Mouse (Mus musculus): Measurements from ENCODE around the gene Jsrp1. TPM values are rescaled to one million over a fixed set of nuclear protein-coding genes. Genes with fewer than 3 reads are reported as not detected.
A peak's percentile ranks its signal among the peaks of the same experiment; 100 is the strongest.

The Jsrp1 gene
- polyA plus RNA-seq, 1 experiment from 2014 or later, result not detected

- 5% methylated on average over 43 of the region's 51 CpGs for WGBS
- H3K27ac ChIP-seq, result no peak within 1 kb of the TSS
- peaks cover 41% of the 10 kb centered on the region for H3K27me3 ChIP-seq
- ATAC-seq, result peak; percentile 59
- no peaks in the 10 kb centered on the region for H3K36me3 ChIP-seq (ENCODE audit: poor library complexity, severe bottlenecking)
- peak within 1 kb of the TSS; percentile 86 for H3K4me2 ChIP-seq
- H3K4me3 ChIP-seq, result peak within 1 kb of the TSS; percentile 47
- peaks cover 15% of the 10 kb centered on the region for H3K4me1 ChIP-seq
- H3K9me3 ChIP-seq (replicated peaks), result no peaks in the 10 kb centered on the region
- H3K9ac ChIP-seq, result peak within 1 kb of the TSS; percentile 72
Measured at GRCm38 (mm10) chr10:80843931-80844547, 30.7 kb upstream of the Jsrp1 start, which contains the start of gene Lingo3. Gene Lingo3, minus strand, starts transcription at chr10:80844039.

GRCm38 (mm10) chr10:80843087-80843930 lies 30.0 kb upstream of the Jsrp1 start:
- H3K4me2 ChIP-seq, result peak overlapping the region; percentile 86
- H3K9ac ChIP-seq, result peak overlapping the region; percentile 72
- no peaks in the 10 kb centered on the region for H3K9me3 ChIP-seq (replicated peaks)
- 8% methylated on average over 31 of the region's 32 CpGs for WGBS
- H3K27me3 ChIP-seq, result peaks cover 41% of the 10 kb centered on the region
- ATAC-seq, result 0 out of 2 replicates have a peak, but pooled peaks have one; percentile 24
- no peak overlapping the region for H3K27ac ChIP-seq
- peak overlapping the region; percentile 47 for H3K4me3 ChIP-seq
- H3K4me1 ChIP-seq, result peaks cover 15% of the 10 kb centered on the region
- H3K36me3 ChIP-seq (ENCODE audit: poor library complexity, severe bottlenecking), result no peaks in the 10 kb centered on the region

GRCm38 (mm10) chr10:80842334-80842733 lies 29.0 kb upstream of the Jsrp1 start:
- Histone ChIP-seq H3K4me1 (peaks cover 15% of the 10 kb centered on the region), H3K27me3 (peaks cover 41% of the 10 kb centered on the region), H3K27ac (no peak overlapping the region), H3K9ac (no peak overlapping the region), H3K36me3 (ENCODE audit: poor library complexity, severe bottlenecking) (no peaks in the 10 kb centered on the region), H3K4me2 (no peak overlapping the region), H3K9me3 (replicated peaks) (no peaks in the 10 kb centered on the region), H3K4me3 (no peak overlapping the region)
- no peak for ATAC-seq
- WGBS, result 82% methylated on average over 15 of the region's 15 CpGs

GRCm38 (mm10) chr10:80841685-80842084 lies 28.4 kb upstream of the Jsrp1 start:
- Histone ChIP-seq H3K27ac (no peak overlapping the region), H3K4me3 (no peak overlapping the region), H3K4me1 (peaks cover 15% of the 10 kb centered on the region), H3K9me3 (replicated peaks) (no peaks in the 10 kb centered on the region), H3K4me2 (no peak overlapping the region), H3K27me3 (peaks cover 41% of the 10 kb centered on the region), H3K36me3 (ENCODE audit: poor library complexity, severe bottlenecking) (no peaks in the 10 kb centered on the region), H3K9ac (no peak overlapping the region)
- ATAC-seq, result no peak
- WGBS, result 73% methylated on average over 2 of the region's 2 CpGs

- Histone ChIP-seq H3K4me2 (no peak overlapping the region), H3K27me3 (peaks cover 44% of the 10 kb centered on the region), H3K9ac (no peak overlapping the region), H3K36me3 (ENCODE audit: poor library complexity, severe bottlenecking) (0 out of 2 replicates have a peak, but pooled peaks cover under 1% of the 10 kb centered on the region), H3K4me1 (peaks cover 21% of the 10 kb centered on the region), H3K27ac (no peak overlapping the region), H3K9me3 (replicated peaks) (no peaks in the 10 kb centered on the region), H3K4me3 (no peak overlapping the region)
- 68% methylated on average over 6 of the region's 6 CpGs for WGBS
- no peak for ATAC-seq
Measured at GRCm38 (mm10) chr10:80839848-80840247, 26.6 kb upstream of the Jsrp1 start.

- Histone ChIP-seq H3K27ac (no peak overlapping the region), H3K27me3 (peaks cover 44% of the 10 kb centered on the region), H3K9ac (no peak overlapping the region), H3K9me3 (replicated peaks) (no peaks in the 10 kb centered on the region), H3K4me3 (no peak overlapping the region), H3K4me1 (peaks cover 11% of the 10 kb centered on the region), H3K4me2 (no peak overlapping the region), H3K36me3 (ENCODE audit: poor library complexity, severe bottlenecking) (0 out of 2 replicates have a peak, but pooled peaks cover 3% of the 10 kb centered on the region)
- ATAC-seq, result no peak
- 73% methylated on average over 2 of the region's 2 CpGs for WGBS
Measured at GRCm38 (mm10) chr10:80838346-80838912, 25.1 kb upstream of the Jsrp1 start.

- Histone ChIP-seq H3K4me2 (no peak overlapping the region), H3K9ac (no peak overlapping the region), H3K9me3 (replicated peaks) (no peaks in the 10 kb centered on the region), H3K27me3 (peaks cover 38% of the 10 kb centered on the region), H3K4me3 (no peak overlapping the region), H3K27ac (no peak overlapping the region), H3K4me1 (0 out of 2 replicates have a peak, but pooled peaks cover 7% of the 10 kb centered on the region), H3K36me3 (ENCODE audit: poor library complexity, severe bottlenecking) (0 out of 2 replicates have a peak, but pooled peaks cover 3% of the 10 kb centered on the region)
- WGBS, result 10% methylated on average over 2 of the region's 2 CpGs
- ATAC-seq, result no peak
Measured at GRCm38 (mm10) chr10:80837827-80838226, 24.5 kb upstream of the Jsrp1 start.

- Histone ChIP-seq H3K4me2 (no peak overlapping the region), H3K27ac (no peak overlapping the region), H3K4me3 (no peak overlapping the region), H3K36me3 (ENCODE audit: poor library complexity, severe bottlenecking) (0 out of 2 replicates have a peak, but pooled peaks cover 3% of the 10 kb centered on the region), H3K27me3 (peaks cover 30% of the 10 kb centered on the region), H3K4me1 (0 out of 2 replicates have a peak, but pooled peaks cover 7% of the 10 kb centered on the region), H3K9me3 (replicated peaks) (no peaks in the 10 kb centered on the region), H3K9ac (no peak overlapping the region)
- ATAC-seq, result peak; percentile 7; the same call in 1 of the 2 replicates
- WGBS, result 46% methylated on average over 7 of the region's 7 CpGs
Measured at GRCm38 (mm10) chr10:80836949-80837379, 23.7 kb upstream of the Jsrp1 start.

DNA sequence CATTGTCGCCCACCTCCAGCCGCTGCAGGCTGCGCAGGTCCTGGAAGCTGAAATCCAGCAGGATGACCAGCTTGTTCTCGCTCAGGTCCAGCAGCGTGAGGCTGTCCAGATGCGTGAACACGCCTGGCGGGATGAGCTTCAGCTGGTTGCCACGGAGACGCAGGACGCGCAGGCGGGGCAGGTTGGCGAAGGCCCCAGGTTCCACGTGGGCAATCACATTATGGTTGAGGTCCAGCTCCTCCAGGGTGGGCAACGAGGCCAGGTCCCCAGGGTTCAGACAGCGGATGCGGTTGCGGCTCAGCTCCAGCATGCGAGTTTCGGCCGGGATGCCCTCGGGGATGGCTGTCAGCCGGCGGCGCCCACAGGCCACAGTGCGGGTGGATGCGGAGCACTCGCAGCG lies 22.3 kb upstream of the Jsrp1 start:
- Histone ChIP-seq H3K4me2 (no peak overlapping the region), H3K4me1 (peaks cover 15% of the 10 kb centered on the region), H3K27ac (no peak overlapping the region), H3K9ac (no peak overlapping the region; the same call in 1 of the 2 replicates), H3K36me3 (ENCODE audit: poor library complexity, severe bottlenecking) (peaks cover 10% of the 10 kb centered on the region), H3K4me3 (no peak overlapping the region), H3K27me3 (peaks cover 29% of the 10 kb centered on the region), H3K9me3 (replicated peaks) (no peaks in the 10 kb centered on the region)
- ATAC-seq, result no peak
- WGBS, result 61% methylated on average over 30 of the region's 30 CpGs

GRCm38 (mm10) chr10:80832818-80833217 lies 19.5 kb upstream of the Jsrp1 start:
- H3K4me1 ChIP-seq, result peaks cover 40% of the 10 kb centered on the region
- no peak overlapping the region for H3K4me2 ChIP-seq
- WGBS, result 51% methylated on average over 7 of the region's 7 CpGs
- no peak for ATAC-seq
- no peak overlapping the region for H3K27ac ChIP-seq
- peaks cover 35% of the 10 kb centered on the region for H3K36me3 ChIP-seq (ENCODE audit: poor library complexity, severe bottlenecking)
- peaks cover 29% of the 10 kb centered on the region for H3K27me3 ChIP-seq
- no peak overlapping the region for H3K4me3 ChIP-seq
- H3K9me3 ChIP-seq (replicated peaks), result no peaks in the 10 kb centered on the region
- no peak overlapping the region for H3K9ac ChIP-seq

- Histone ChIP-seq H3K4me2 (no peak overlapping the region), H3K36me3 (ENCODE audit: poor library complexity, severe bottlenecking) (peaks cover 35% of the 10 kb centered on the region), H3K4me3 (peak overlapping the region; percentile 10; the same call in 1 of the 2 replicates), H3K27ac (no peak overlapping the region), H3K9ac (no peak overlapping the region), H3K4me1 (peaks cover 45% of the 10 kb centered on the region), H3K27me3 (peaks cover 28% of the 10 kb centered on the region), H3K9me3 (replicated peaks) (no peaks in the 10 kb centered on the region)
- WGBS, result 3% methylated on average over 9 of the region's 9 CpGs
- no peak for ATAC-seq
Measured at GRCm38 (mm10) chr10:80831136-80831535, 17.8 kb upstream of the Jsrp1 start.

Measured in forebrain, embryonic 13.5 days (tissue).